Mouse (Mus musculus): ENCODE measurements at regions not wholly inside any gene's neighbourhood (a gene's known extent, or its start where the extent isn't known, plus 50 kb on each side); places are given as distances from the start of the nearest gene placed in this dataset.

DNA sequence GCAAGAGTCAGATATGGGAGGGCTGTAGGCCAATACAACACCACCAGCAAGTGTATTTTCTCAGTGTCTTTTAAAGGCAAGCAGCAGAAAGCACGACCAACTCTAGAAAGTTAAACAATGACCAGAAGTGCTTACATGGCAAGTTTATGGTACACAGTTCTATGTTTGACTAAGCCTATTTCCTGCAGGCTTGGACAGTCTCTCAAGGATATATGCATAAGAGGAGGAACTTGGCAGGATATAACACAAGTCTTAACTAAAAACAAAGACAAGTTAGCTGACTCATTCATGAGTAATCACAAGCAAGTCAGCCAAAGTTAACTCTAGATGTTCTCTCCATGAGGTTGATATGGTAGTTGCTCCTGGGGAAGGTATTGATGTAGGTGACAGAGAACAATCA lies 201.3 kb downstream of the Mbip start:
- no peaks in the 10 kb centered on the region for H3K9me3 ChIP-seq (ENCODE audit: control insufficient read depth, low read length)
- H3K4me2 ChIP-seq (ENCODE audit: low read length), result no peak overlapping the region
- no peaks in the 10 kb centered on the region for H3K4me1 ChIP-seq (ENCODE audit: control insufficient read depth, insufficient read depth, low read length)
- ATAC-seq (ENCODE audit: low FRiP score, low TSS enrichment) (no peak), DNase-seq (no peak)
- no peak overlapping the region for H3K9ac ChIP-seq (replicated peaks; ENCODE audit: low read length)
- no peaks in the 10 kb centered on the region for H3K27me3 ChIP-seq (ENCODE audit: control insufficient read depth, insufficient read depth, low read length)
- no peaks in the 10 kb centered on the region for H3K36me3 ChIP-seq (ENCODE audit: control insufficient read depth, insufficient read depth, low read length)
- 76% methylated on average over 1 of the region's 1 CpGs for WGBS
- no peak overlapping the region for H3K4me3 ChIP-seq (replicated peaks; ENCODE audit: low read depth, low read length)
- H3K27ac ChIP-seq (replicated peaks; ENCODE audit: low read depth, low read length), result no peak overlapping the region

DNA sequence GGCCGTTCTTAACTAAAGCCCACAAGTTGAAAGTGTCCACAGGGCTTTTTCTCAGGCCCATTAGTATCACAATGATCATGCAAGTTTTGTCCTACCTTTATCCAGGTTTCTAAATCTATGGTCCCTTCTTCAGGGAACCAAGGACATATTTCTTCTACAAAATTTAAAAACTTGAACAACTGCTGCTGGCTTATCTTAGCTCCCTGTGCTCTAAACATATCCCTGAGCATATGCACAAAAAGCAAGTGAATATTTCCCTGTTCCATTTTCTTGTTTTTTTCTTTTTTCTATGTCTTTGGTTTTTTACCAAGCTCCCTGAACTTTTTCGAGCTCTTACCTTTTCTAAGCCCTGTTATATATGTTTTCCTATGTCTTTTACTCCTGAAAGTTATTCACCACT lies 201.9 kb downstream of the Mbip start:
- no peaks in the 10 kb centered on the region for H3K4me1 ChIP-seq (ENCODE audit: control insufficient read depth, insufficient read depth, low read length)
- H3K9me3 ChIP-seq (ENCODE audit: control insufficient read depth, low read length), result no peaks in the 10 kb centered on the region
- no peaks in the 10 kb centered on the region for H3K27me3 ChIP-seq (ENCODE audit: control insufficient read depth, insufficient read depth, low read length)
- H3K27ac ChIP-seq (replicated peaks; ENCODE audit: low read depth, low read length), result no peak overlapping the region
- H3K4me3 ChIP-seq (replicated peaks; ENCODE audit: low read depth, low read length), result no peak overlapping the region
- WGBS, result 78% methylated on average over 2 of the region's 2 CpGs
- ATAC-seq (ENCODE audit: low FRiP score, low TSS enrichment) (no peak), DNase-seq (no peak)
- H3K4me2 ChIP-seq (ENCODE audit: low read length), result no peak overlapping the region
- no peak overlapping the region for H3K9ac ChIP-seq (replicated peaks; ENCODE audit: low read length)
- H3K36me3 ChIP-seq (ENCODE audit: control insufficient read depth, insufficient read depth, low read length), result no peaks in the 10 kb centered on the region

DNA sequence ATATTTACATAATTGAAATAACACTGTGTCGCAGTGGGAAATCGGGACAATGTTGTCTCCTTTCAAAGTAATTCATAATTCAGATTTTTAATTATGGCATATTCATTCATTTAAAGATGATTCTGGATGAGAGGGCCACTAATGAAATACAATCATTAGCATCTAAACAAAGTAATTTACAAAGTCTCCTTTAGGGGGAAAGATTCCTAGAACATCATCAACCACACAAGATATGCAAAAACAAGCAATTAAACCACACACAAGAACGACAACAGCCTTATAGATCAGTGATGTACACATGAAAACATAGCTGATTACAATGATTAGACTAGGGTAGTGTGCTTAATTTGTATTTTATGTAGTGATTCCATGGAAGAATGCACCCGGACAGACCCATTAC lies 231.2 kb downstream of the Mbip start:
- no peak for ATAC-seq (ENCODE audit: low FRiP score, low TSS enrichment)
- H3K4me3 ChIP-seq (replicated peaks; ENCODE audit: low read depth, low read length), result no peak overlapping the region
- DNase-seq, result no peak
- no peaks in the 10 kb centered on the region for H3K27me3 ChIP-seq (ENCODE audit: control insufficient read depth, insufficient read depth, low read length)
- H3K4me2 ChIP-seq (ENCODE audit: low read length), result no peak overlapping the region
- H3K36me3 ChIP-seq (ENCODE audit: control insufficient read depth, insufficient read depth, low read length), result no peaks in the 10 kb centered on the region
- H3K9ac ChIP-seq (replicated peaks; ENCODE audit: low read length), result no peak overlapping the region
- no peaks in the 10 kb centered on the region for H3K9me3 ChIP-seq (ENCODE audit: control insufficient read depth, low read length)
- 85% methylated on average over 4 of the region's 4 CpGs for WGBS
- H3K4me1 ChIP-seq (ENCODE audit: control insufficient read depth, insufficient read depth, low read length), result peaks cover 3% of the 10 kb centered on the region; the same call in 1 of the 2 replicates
- H3K27ac ChIP-seq (replicated peaks; ENCODE audit: low read depth, low read length), result no peak overlapping the region

- no peak overlapping the region for H3K4me2 ChIP-seq (ENCODE audit: low read length)
- H3K9me3 ChIP-seq (ENCODE audit: control insufficient read depth, low read length), result no peaks in the 10 kb centered on the region
- no peaks in the 10 kb centered on the region for H3K27me3 ChIP-seq (ENCODE audit: control insufficient read depth, insufficient read depth, low read length)
- H3K9ac ChIP-seq (replicated peaks; ENCODE audit: low read length), result no peak overlapping the region
- H3K36me3 ChIP-seq (ENCODE audit: control insufficient read depth, insufficient read depth, low read length), result no peaks in the 10 kb centered on the region
- no peak for DNase-seq
- H3K27ac ChIP-seq (replicated peaks; ENCODE audit: low read depth, low read length), result no peak overlapping the region
- H3K4me3 ChIP-seq (replicated peaks; ENCODE audit: low read depth, low read length), result no peak overlapping the region
- no peaks in the 10 kb centered on the region for H3K4me1 ChIP-seq (ENCODE audit: control insufficient read depth, insufficient read depth, low read length)
- no peak for ATAC-seq (ENCODE audit: low FRiP score, low TSS enrichment)
Measured at GRCm38 (mm10) chr12:56081406-56081805, 245.3 kb downstream of the Brms1l start.

DNA sequence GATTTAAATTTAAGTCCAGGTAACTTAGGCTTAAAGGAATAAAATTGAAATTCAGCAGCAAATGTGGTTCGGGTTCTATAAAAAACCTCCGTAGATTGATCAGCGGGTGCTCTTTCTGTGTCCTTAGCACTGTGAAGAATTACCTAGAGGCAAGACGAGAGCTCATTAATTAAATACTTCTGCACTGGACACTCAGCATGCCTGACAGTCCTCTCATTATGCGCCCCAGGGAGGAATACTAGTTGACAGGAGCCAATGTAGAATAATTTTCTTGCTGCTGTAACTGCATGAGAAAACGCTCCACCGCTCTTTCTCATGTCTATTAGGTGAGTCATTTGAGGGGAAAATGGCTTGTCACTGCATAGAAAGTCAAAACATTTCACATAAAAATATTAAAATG lies 228.1 kb downstream of the Brms1l start:
- Histone ChIP-seq H3K27ac (replicated peaks; ENCODE audit: low read depth, low read length) (no peak overlapping the region), H3K27me3 (ENCODE audit: control insufficient read depth, insufficient read depth, low read length) (no peaks in the 10 kb centered on the region), H3K4me2 (ENCODE audit: low read length) (no peak overlapping the region), H3K36me3 (ENCODE audit: control insufficient read depth, insufficient read depth, low read length) (no peaks in the 10 kb centered on the region), H3K4me1 (ENCODE audit: control insufficient read depth, insufficient read depth, low read length) (no peaks in the 10 kb centered on the region), H3K9ac (replicated peaks; ENCODE audit: low read length) (no peak overlapping the region), H3K4me3 (replicated peaks; ENCODE audit: low read depth, low read length) (no peak overlapping the region), H3K9me3 (ENCODE audit: control insufficient read depth, low read length) (no peaks in the 10 kb centered on the region)
- DNase-seq (peak; percentile 65), ATAC-seq (ENCODE audit: low FRiP score, low TSS enrichment) (no peak)
- 62% methylated on average over 7 of the region's 7 CpGs for WGBS

DNA sequence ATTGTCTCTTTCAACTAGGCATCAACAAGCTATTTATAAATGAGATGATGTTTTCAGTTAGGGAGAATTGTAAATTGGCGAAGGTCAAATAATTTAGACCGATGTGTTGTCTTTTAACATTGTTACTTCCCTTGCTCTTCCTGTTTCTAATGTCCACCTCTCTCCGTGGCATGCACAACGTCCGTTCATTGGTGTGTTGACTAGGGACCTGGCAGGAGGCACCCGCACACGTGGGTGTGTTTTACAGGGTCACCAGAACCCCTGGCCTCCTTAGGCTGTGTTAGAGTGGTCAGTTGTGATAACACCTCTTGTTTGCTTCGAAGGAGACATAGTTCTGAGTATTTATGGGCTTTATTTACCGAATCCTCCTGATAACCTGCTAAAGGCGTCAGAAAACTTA lies 222.8 kb downstream of the Brms1l start:
- no peak overlapping the region for H3K4me3 ChIP-seq (replicated peaks; ENCODE audit: low read depth, low read length)
- H3K4me1 ChIP-seq (ENCODE audit: control insufficient read depth, insufficient read depth, low read length), result no peaks in the 10 kb centered on the region
- no peak overlapping the region for H3K9ac ChIP-seq (replicated peaks; ENCODE audit: low read length)
- H3K4me2 ChIP-seq (ENCODE audit: low read length), result no peak overlapping the region
- 88% methylated on average over 10 of the region's 10 CpGs for WGBS
- H3K27me3 ChIP-seq (ENCODE audit: control insufficient read depth, insufficient read depth, low read length), result no peaks in the 10 kb centered on the region
- H3K9me3 ChIP-seq (ENCODE audit: control insufficient read depth, low read length), result no peaks in the 10 kb centered on the region
- DNase-seq (no peak), ATAC-seq (ENCODE audit: low FRiP score, low TSS enrichment) (peak; percentile 40; the same call in 1 of the 2 replicates)
- H3K27ac ChIP-seq (replicated peaks; ENCODE audit: low read depth, low read length), result no peak overlapping the region
- H3K36me3 ChIP-seq (ENCODE audit: control insufficient read depth, insufficient read depth, low read length), result no peaks in the 10 kb centered on the region

DNA sequence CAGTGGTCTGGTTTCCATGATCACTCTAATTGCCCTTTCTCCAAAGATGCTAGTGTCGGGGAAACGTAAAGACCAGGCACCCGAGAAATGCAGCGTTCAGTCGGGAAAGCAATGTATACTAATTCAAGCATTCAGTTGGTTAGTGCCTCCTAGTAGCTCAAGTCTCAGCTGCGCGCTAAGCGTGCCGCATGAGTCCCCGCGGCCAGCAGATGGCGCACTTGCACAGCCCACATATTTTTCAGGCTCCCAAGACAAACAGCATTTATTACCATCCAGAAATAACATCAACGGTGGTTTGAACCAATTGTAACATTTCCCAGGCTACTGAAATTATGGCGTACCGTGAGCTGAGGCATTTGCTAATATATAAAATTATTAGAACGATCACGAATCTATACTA lies 222.3 kb downstream of the Brms1l start:
- DNase-seq, result peak; percentile 95
- Histone ChIP-seq H3K9ac (replicated peaks; ENCODE audit: low read length) (no peak overlapping the region), H3K4me1 (ENCODE audit: control insufficient read depth, insufficient read depth, low read length) (no peaks in the 10 kb centered on the region), H3K4me2 (ENCODE audit: low read length) (no peak overlapping the region), H3K9me3 (ENCODE audit: control insufficient read depth, low read length) (no peaks in the 10 kb centered on the region), H3K36me3 (ENCODE audit: control insufficient read depth, insufficient read depth, low read length) (no peaks in the 10 kb centered on the region), H3K27me3 (ENCODE audit: control insufficient read depth, insufficient read depth, low read length) (no peaks in the 10 kb centered on the region), H3K4me3 (replicated peaks; ENCODE audit: low read depth, low read length) (no peak overlapping the region), H3K27ac (replicated peaks; ENCODE audit: low read depth, low read length) (no peak overlapping the region)
- peak; percentile 60; the same call in 1 of the 2 replicates for ATAC-seq (ENCODE audit: low FRiP score, low TSS enrichment)
- WGBS, result 12% methylated on average over 17 of the region's 17 CpGs

GRCm38 (mm10) chr12:56055382-56055781 lies 219.3 kb downstream of the Brms1l start:
- no peaks in the 10 kb centered on the region for H3K36me3 ChIP-seq (ENCODE audit: control insufficient read depth, insufficient read depth, low read length)
- H3K4me1 ChIP-seq (ENCODE audit: control insufficient read depth, insufficient read depth, low read length), result no peaks in the 10 kb centered on the region
- no peak overlapping the region for H3K9ac ChIP-seq (replicated peaks; ENCODE audit: low read length)
- no peak overlapping the region for H3K4me2 ChIP-seq (ENCODE audit: low read length)
- 0 out of 2 replicates have a peak, but pooled peaks cover 2% of the 10 kb centered on the region for H3K9me3 ChIP-seq (ENCODE audit: control insufficient read depth, low read length)
- 82% methylated on average over 6 of the region's 6 CpGs for WGBS
- no peak overlapping the region for H3K4me3 ChIP-seq (replicated peaks; ENCODE audit: low read depth, low read length)
- no peaks in the 10 kb centered on the region for H3K27me3 ChIP-seq (ENCODE audit: control insufficient read depth, insufficient read depth, low read length)
- DNase-seq (peak; percentile 29), ATAC-seq (ENCODE audit: low FRiP score, low TSS enrichment) (no peak)
- no peak overlapping the region for H3K27ac ChIP-seq (replicated peaks; ENCODE audit: low read depth, low read length)

- Histone ChIP-seq H3K9me3 (ENCODE audit: control insufficient read depth, low read length) (0 out of 2 replicates have a peak, but pooled peaks cover 3% of the 10 kb centered on the region), H3K36me3 (ENCODE audit: control insufficient read depth, insufficient read depth, low read length) (no peaks in the 10 kb centered on the region), H3K4me3 (replicated peaks; ENCODE audit: low read depth, low read length) (no peak overlapping the region), H3K9ac (replicated peaks; ENCODE audit: low read length) (no peak overlapping the region), H3K4me2 (ENCODE audit: low read length) (no peak overlapping the region), H3K27me3 (ENCODE audit: control insufficient read depth, insufficient read depth, low read length) (no peaks in the 10 kb centered on the region), H3K27ac (replicated peaks; ENCODE audit: low read depth, low read length) (no peak overlapping the region), H3K4me1 (ENCODE audit: control insufficient read depth, insufficient read depth, low read length) (no peaks in the 10 kb centered on the region)
- 94% methylated on average over 3 of the region's 3 CpGs for WGBS
- DNase-seq (no peak), ATAC-seq (ENCODE audit: low FRiP score, low TSS enrichment) (no peak)
Measured at GRCm38 (mm10) chr12:56046050-56046449, 209.9 kb downstream of the Brms1l start.
